Mouse (Mus musculus) R1 (cell line): ENCODE measurements around the gene Olfr669.
"Not testable (repeated sequence)": the region's sequence is repeated elsewhere in the genome, so short reads cannot be mapped to it uniquely, and the experiment has no call there.

ENCODE experiments used
- DNase-seq: peaks from one replicate; pipeline ENCODE4 v3.0.0-alpha.2; 2018; ENCODE audit warnings: low read depth, low spot score

The Olfr669 gene

DNA sequence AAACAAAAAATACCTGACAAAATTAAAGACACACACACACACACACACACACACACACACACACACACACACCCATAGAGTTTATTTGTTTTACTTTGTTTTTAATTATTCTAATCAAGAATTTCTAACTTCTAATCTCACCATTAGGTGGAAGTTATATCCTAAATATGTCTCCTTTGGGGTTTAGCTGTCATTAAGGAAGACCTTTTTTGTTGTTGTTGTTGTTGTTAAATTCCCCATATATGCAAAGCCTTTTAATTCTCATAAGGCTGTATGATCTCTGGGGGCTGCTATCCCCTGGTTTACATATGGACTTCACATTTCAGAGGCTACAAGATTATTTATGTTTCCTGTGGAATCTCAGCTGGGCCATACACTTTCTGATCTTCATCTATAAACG is at the start of gene Olfr669:
Gene Olfr669 (plus strand): TSS at position 301 of the 400 bp plus-strand sequence.
- DNase-seq = no peak

- DNase-seq = no peak
These were observed 38.2 kb upstream of the Olfr669 start, which contains the start of gene Olfr666 for GRCm38 (mm10) chr7:104895852-104896251. Olfr666 (minus strand) TSS chr7:104895952.

- DNase-seq = no peak
These were observed 12.7 kb upstream of the Olfr669 start, which contains the start of gene Olfr667 for GRCm38 (mm10) chr7:104921382-104921781. Olfr667 (minus strand) TSS chr7:104921482.

DNA sequence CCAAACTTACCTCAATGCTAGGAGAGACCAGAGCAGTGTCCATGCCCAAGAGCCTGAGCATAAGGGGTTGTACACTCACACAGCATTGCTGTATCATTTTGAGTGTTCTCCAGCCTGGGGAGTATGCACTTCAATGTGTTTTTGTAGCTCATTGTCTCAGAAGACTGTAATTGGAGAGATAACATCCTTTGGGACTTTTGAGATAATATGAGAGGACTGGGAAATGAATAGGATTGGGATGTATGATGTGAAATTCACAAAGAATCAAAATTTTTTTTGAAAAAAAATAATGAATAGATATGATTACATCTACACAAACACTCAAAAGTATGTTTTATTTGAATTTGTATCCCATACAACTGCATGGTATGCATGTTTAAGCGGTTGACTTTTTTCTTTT is 6.1 kb upstream of the Olfr669 start, which contains the start of gene Olfr668:
Gene Olfr668 (minus strand): TSS at position 101 of the 400 bp plus-strand sequence.
- no peak for DNase-seq

GRCm38 (mm10) chr7:104950234-104950633 is 16.2 kb downstream of the Olfr669 start:
- peak; percentile 31 for DNase-seq

- no peak for DNase-seq
These were observed 28.5 kb downstream of the Olfr669 start, which contains the start of gene Olfr670 for GRCm38 (mm10) chr7:104962520-104962919. Olfr670 (minus strand) TSS chr7:104962620.

DNA sequence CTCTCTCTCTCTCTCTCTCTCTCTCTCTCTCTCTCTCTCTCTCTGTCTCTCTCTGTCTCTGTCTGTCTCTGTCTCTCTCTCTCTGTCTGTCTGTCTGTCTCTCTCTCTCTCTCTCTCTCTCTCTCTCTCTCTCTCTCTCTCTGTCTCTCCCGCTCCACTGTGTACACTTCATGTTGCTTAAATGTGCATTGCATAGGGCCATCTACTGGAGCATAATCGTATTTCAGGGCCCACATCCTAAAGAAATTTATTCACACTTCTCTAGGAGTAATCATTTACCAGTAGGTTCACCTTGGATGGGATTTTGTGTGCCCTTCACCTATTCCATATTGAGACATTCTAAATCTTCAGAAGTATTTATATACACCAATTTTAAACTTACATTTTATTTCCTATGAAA is 38.5 kb downstream of the Olfr669 start:
- not testable (repeated sequence) for DNase-seq

DNA sequence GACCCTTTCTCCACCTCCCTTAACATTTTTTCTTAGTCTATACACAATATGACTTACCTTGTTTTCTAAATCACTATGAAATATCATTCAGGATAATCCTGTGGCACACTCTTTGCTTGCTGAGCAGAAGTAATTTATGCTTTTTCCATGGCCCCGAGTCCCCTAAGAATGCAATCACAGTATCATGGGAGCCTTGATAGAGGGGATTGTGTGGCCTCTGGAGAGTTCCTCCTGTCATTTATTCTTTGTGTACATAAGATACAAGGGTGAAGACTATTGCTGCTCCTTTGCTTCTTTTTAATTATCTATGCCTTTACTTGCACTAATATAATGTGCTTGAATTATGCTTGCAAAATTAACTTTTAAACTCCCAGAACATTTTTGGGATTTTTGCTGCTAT is 45.0 kb downstream of the Olfr669 start, which contains the start of gene Olfr671:
Gene Olfr671 (minus strand): TSS at position 101 of the 400 bp plus-strand sequence.
- no peak for DNase-seq
